Mouse (Mus musculus) G1E (cell line): ENCODE measurements around the gene Mfsd5.

Experiments used
- CTCF ChIP-seq: IDR thresholded peaks from 2 replicates; pipeline ENCODE4 v1.5.1; 2012; ENCODE audit warnings: low read depth, low read length, inconsistent platforms, mixed read lengths
- GATA1 ChIP-seq: IDR thresholded peaks from 2 replicates; pipeline ENCODE4 v1.6.1; 2012; ENCODE audit warnings: borderline replicate concordance, low read length, inconsistent platforms, mixed read lengths
- GATA2 ChIP-seq: IDR thresholded peaks from 2 replicates; pipeline ENCODE4 v1.6.1; 2012; ENCODE audit warnings: low read depth, low read length, inconsistent platforms, borderline replicate concordance
- TAL1 ChIP-seq: conservative IDR thresholded peaks from 2 replicates; pipeline ENCODE4 v1.6.1; 2012; ENCODE audit warnings: low read depth, low read length, inconsistent platforms, mixed read lengths

GRCm38 (mm10) chr15:102279783-102280520 is 698 bp downstream of the Mfsd5 start:
- TF ChIP-seq CTCF (no peak), GATA1 (no peak), GATA2 (no peak), TAL1 (no peak)
